Mouse (Mus musculus): ENCODE data around the gene Pla2g12b. TPM values are rescaled to one million over a fixed set of nuclear protein-coding genes. Genes with fewer than 3 reads are reported as not detected.
A peak's percentile ranks its signal among the peaks of the same experiment; 100 is the strongest.

Gene Pla2g12b
- polyA plus RNA-seq, 1 experiment from 2014 or later, result 1.7 TPM

- no peak for ATAC-seq (ENCODE audit: insufficient number of reproducible peaks, insufficient read depth, low FRiP score, low read depth)
- no peak within 1 kb of the TSS for H3K4me2 ChIP-seq (replicated peaks; ENCODE audit: low read depth, low read length)
- WGBS, result 75% methylated on average over 11 of the region's 11 CpGs
- no peaks in the 10 kb centered on the region for H3K27me3 ChIP-seq (ENCODE audit: control insufficient read depth, insufficient read depth, low read length)
- H3K4me3 ChIP-seq (ENCODE audit: low read depth, low read length), result no peak within 1 kb of the TSS
- H3K27ac ChIP-seq (ENCODE audit: low read length), result no peak within 1 kb of the TSS
- H3K9ac ChIP-seq (replicated peaks; ENCODE audit: low read depth, low read length), result no peak within 1 kb of the TSS
- no peaks in the 10 kb centered on the region for H3K9me3 ChIP-seq (ENCODE audit: control insufficient read depth, low read depth, low read length)
- H3K4me1 ChIP-seq (ENCODE audit: control insufficient read depth, insufficient read depth, low read length), result peaks cover 7% of the 10 kb centered on the region
- H3K36me3 ChIP-seq (ENCODE audit: control insufficient read depth, insufficient read depth, low read length), result no peaks in the 10 kb centered on the region
Observed at GRCm38 (mm10) chr10:59441735-59442134, 38.3 kb downstream of the Pla2g12b start, which contains the start of gene Oit3. Gene Oit3 (minus strand): TSS chr10:59441778.

GRCm38 (mm10) chr10:59443212-59443611, 39.8 kb downstream of the Pla2g12b start:
- H3K4me2 ChIP-seq (replicated peaks; ENCODE audit: low read depth, low read length), result no peak overlapping the region
- no peak overlapping the region for H3K4me3 ChIP-seq (ENCODE audit: low read depth, low read length)
- no peaks in the 10 kb centered on the region for H3K9me3 ChIP-seq (ENCODE audit: control insufficient read depth, low read depth, low read length)
- 6% methylated on average over 7 of the region's 7 CpGs for WGBS
- ATAC-seq (ENCODE audit: insufficient number of reproducible peaks, insufficient read depth, low FRiP score, low read depth), result no peak
- H3K27ac ChIP-seq (ENCODE audit: low read length), result no peak overlapping the region
- H3K9ac ChIP-seq (replicated peaks; ENCODE audit: low read depth, low read length), result no peak overlapping the region
- H3K36me3 ChIP-seq (ENCODE audit: control insufficient read depth, insufficient read depth, low read length), result no peaks in the 10 kb centered on the region
- H3K27me3 ChIP-seq (ENCODE audit: control insufficient read depth, insufficient read depth, low read length), result no peaks in the 10 kb centered on the region
- peaks cover 7% of the 10 kb centered on the region for H3K4me1 ChIP-seq (ENCODE audit: control insufficient read depth, insufficient read depth, low read length)

DNA sequence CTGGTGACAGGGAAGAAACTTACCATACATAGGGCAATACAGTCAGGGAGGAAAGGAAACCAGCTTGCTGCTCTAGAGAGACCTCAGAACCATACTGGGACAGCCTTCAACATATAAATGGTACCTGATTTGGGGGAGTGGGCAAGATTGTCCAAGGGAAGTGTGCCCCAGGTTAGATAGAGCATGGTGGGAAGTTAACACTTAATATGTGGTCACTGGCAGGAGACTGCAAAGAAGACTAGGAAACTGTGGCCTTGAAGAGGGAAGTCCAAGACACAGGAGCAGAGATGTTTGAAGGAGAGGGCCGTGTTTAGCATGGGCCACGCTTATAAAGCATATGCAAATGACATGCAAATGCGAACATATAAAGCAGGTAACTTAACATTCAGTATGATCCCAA, 40.6 kb downstream of the Pla2g12b start:
- 83% methylated on average over 3 of the region's 3 CpGs for WGBS
- no peaks in the 10 kb centered on the region for H3K9me3 ChIP-seq (ENCODE audit: control insufficient read depth, low read depth, low read length)
- H3K36me3 ChIP-seq (ENCODE audit: control insufficient read depth, insufficient read depth, low read length), result no peaks in the 10 kb centered on the region
- H3K4me3 ChIP-seq (ENCODE audit: low read depth, low read length), result no peak overlapping the region
- no peak for ATAC-seq (ENCODE audit: insufficient number of reproducible peaks, insufficient read depth, low FRiP score, low read depth)
- no peak overlapping the region for H3K9ac ChIP-seq (replicated peaks; ENCODE audit: low read depth, low read length)
- H3K4me1 ChIP-seq (ENCODE audit: control insufficient read depth, insufficient read depth, low read length), result peaks cover 7% of the 10 kb centered on the region
- no peak overlapping the region for H3K27ac ChIP-seq (ENCODE audit: low read length)
- no peaks in the 10 kb centered on the region for H3K27me3 ChIP-seq (ENCODE audit: control insufficient read depth, insufficient read depth, low read length)
- no peak overlapping the region for H3K4me2 ChIP-seq (replicated peaks; ENCODE audit: low read depth, low read length)

- Histone ChIP-seq H3K27me3 (ENCODE audit: control insufficient read depth, insufficient read depth, low read length) (no peaks in the 10 kb centered on the region), H3K4me1 (ENCODE audit: control insufficient read depth, insufficient read depth, low read length) (peaks cover 7% of the 10 kb centered on the region), H3K9me3 (ENCODE audit: control insufficient read depth, low read depth, low read length) (no peaks in the 10 kb centered on the region), H3K4me2 (replicated peaks; ENCODE audit: low read depth, low read length) (no peak overlapping the region), H3K9ac (replicated peaks; ENCODE audit: low read depth, low read length) (no peak overlapping the region), H3K27ac (ENCODE audit: low read length) (no peak overlapping the region), H3K4me3 (ENCODE audit: low read depth, low read length) (no peak overlapping the region), H3K36me3 (ENCODE audit: control insufficient read depth, insufficient read depth, low read length) (no peaks in the 10 kb centered on the region)
- ATAC-seq (ENCODE audit: insufficient number of reproducible peaks, insufficient read depth, low FRiP score, low read depth), result no peak
- 39% methylated on average over 8 of the region's 8 CpGs for WGBS
Observed at GRCm38 (mm10) chr10:59444635-59445034, 41.2 kb downstream of the Pla2g12b start.

- no peak overlapping the region for H3K4me2 ChIP-seq (replicated peaks; ENCODE audit: low read depth, low read length)
- H3K27ac ChIP-seq (ENCODE audit: low read length), result no peak overlapping the region
- peaks cover 7% of the 10 kb centered on the region; the same call in 1 of the 2 replicates for H3K4me1 ChIP-seq (ENCODE audit: control insufficient read depth, insufficient read depth, low read length)
- no peaks in the 10 kb centered on the region for H3K27me3 ChIP-seq (ENCODE audit: control insufficient read depth, insufficient read depth, low read length)
- no peak overlapping the region for H3K4me3 ChIP-seq (ENCODE audit: low read depth, low read length)
- no peaks in the 10 kb centered on the region for H3K9me3 ChIP-seq (ENCODE audit: control insufficient read depth, low read depth, low read length)
- H3K36me3 ChIP-seq (ENCODE audit: control insufficient read depth, insufficient read depth, low read length), result no peaks in the 10 kb centered on the region
- no peak for ATAC-seq (ENCODE audit: insufficient number of reproducible peaks, insufficient read depth, low FRiP score, low read depth)
- 87% methylated on average over 10 of the region's 10 CpGs for WGBS
- H3K9ac ChIP-seq (replicated peaks; ENCODE audit: low read depth, low read length), result no peak overlapping the region
Observed at GRCm38 (mm10) chr10:59446911-59447437, 43.5 kb downstream of the Pla2g12b start.

GRCm38 (mm10) chr10:59447546-59447945, 44.1 kb downstream of the Pla2g12b start:
- H3K27me3 ChIP-seq (ENCODE audit: control insufficient read depth, insufficient read depth, low read length), result no peaks in the 10 kb centered on the region
- H3K9me3 ChIP-seq (ENCODE audit: control insufficient read depth, low read depth, low read length), result no peaks in the 10 kb centered on the region
- H3K27ac ChIP-seq (ENCODE audit: low read length), result no peak overlapping the region
- WGBS, result 69% methylated on average over 9 of the region's 9 CpGs
- H3K4me2 ChIP-seq (replicated peaks; ENCODE audit: low read depth, low read length), result no peak overlapping the region
- H3K4me3 ChIP-seq (ENCODE audit: low read depth, low read length), result no peak overlapping the region
- no peaks in the 10 kb centered on the region for H3K36me3 ChIP-seq (ENCODE audit: control insufficient read depth, insufficient read depth, low read length)
- no peak for ATAC-seq (ENCODE audit: insufficient number of reproducible peaks, insufficient read depth, low FRiP score, low read depth)
- H3K9ac ChIP-seq (replicated peaks; ENCODE audit: low read depth, low read length), result no peak overlapping the region
- H3K4me1 ChIP-seq (ENCODE audit: control insufficient read depth, insufficient read depth, low read length), result peaks cover 7% of the 10 kb centered on the region; the same call in 1 of the 2 replicates

DNA sequence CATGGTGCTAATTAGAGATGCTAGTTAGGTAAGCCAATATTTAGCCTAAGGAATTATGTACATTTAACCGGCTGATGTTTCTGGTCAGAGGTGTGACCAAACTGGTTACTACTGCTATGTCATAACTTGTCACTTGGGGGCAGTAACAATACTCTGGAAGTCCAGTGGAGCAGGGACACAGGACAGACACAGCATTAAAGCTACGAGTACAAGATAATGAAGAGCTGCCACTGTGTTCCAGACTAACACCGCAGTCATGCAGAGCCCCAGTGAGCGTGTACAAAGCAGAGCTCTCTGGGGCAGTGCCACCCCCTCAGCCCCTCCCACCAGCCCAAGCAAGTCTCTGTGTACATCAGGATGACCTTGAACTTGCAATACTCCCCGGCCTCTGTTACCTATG, 48.4 kb downstream of the Pla2g12b start:
- 0 out of 2 replicates have a peak, but pooled peaks have one; percentile 39 for ATAC-seq (ENCODE audit: insufficient number of reproducible peaks, insufficient read depth, low FRiP score, low read depth)
- H3K27me3 ChIP-seq (ENCODE audit: control insufficient read depth, insufficient read depth, low read length), result no peaks in the 10 kb centered on the region
- no peaks in the 10 kb centered on the region for H3K4me1 ChIP-seq (ENCODE audit: control insufficient read depth, insufficient read depth, low read length)
- no peak overlapping the region for H3K27ac ChIP-seq (ENCODE audit: low read length)
- H3K9me3 ChIP-seq (ENCODE audit: control insufficient read depth, low read depth, low read length), result no peaks in the 10 kb centered on the region
- H3K4me2 ChIP-seq (replicated peaks; ENCODE audit: low read depth, low read length), result no peak overlapping the region
- peaks cover 12% of the 10 kb centered on the region for H3K36me3 ChIP-seq (ENCODE audit: control insufficient read depth, insufficient read depth, low read length)
- H3K4me3 ChIP-seq (ENCODE audit: low read depth, low read length), result no peak overlapping the region
- no peak overlapping the region for H3K9ac ChIP-seq (replicated peaks; ENCODE audit: low read depth, low read length)
- 49% methylated on average over 5 of the region's 5 CpGs for WGBS

GRCm38 (mm10) chr10:59454631-59455030, 51.2 kb downstream of the Pla2g12b start:
- no peak overlapping the region for H3K4me3 ChIP-seq (ENCODE audit: low read depth, low read length)
- no peak overlapping the region for H3K4me2 ChIP-seq (replicated peaks; ENCODE audit: low read depth, low read length)
- 95% methylated on average over 15 of the region's 15 CpGs for WGBS
- no peak overlapping the region for H3K9ac ChIP-seq (replicated peaks; ENCODE audit: low read depth, low read length)
- peaks cover 12% of the 10 kb centered on the region for H3K36me3 ChIP-seq (ENCODE audit: control insufficient read depth, insufficient read depth, low read length)
- no peaks in the 10 kb centered on the region for H3K9me3 ChIP-seq (ENCODE audit: control insufficient read depth, low read depth, low read length)
- no peaks in the 10 kb centered on the region for H3K27me3 ChIP-seq (ENCODE audit: control insufficient read depth, insufficient read depth, low read length)
- ATAC-seq (ENCODE audit: insufficient number of reproducible peaks, insufficient read depth, low FRiP score, low read depth), result no peak
- H3K4me1 ChIP-seq (ENCODE audit: control insufficient read depth, insufficient read depth, low read length), result no peaks in the 10 kb centered on the region
- no peak overlapping the region for H3K27ac ChIP-seq (ENCODE audit: low read length)

- H3K4me3 ChIP-seq (ENCODE audit: low read depth, low read length), result no peak overlapping the region
- 89% methylated on average over 12 of the region's 12 CpGs for WGBS
- H3K9me3 ChIP-seq (ENCODE audit: control insufficient read depth, low read depth, low read length), result no peaks in the 10 kb centered on the region
- no peak overlapping the region for H3K9ac ChIP-seq (replicated peaks; ENCODE audit: low read depth, low read length)
- no peak for ATAC-seq (ENCODE audit: insufficient number of reproducible peaks, insufficient read depth, low FRiP score, low read depth)
- H3K36me3 ChIP-seq (ENCODE audit: control insufficient read depth, insufficient read depth, low read length), result peaks cover 9% of the 10 kb centered on the region
- no peaks in the 10 kb centered on the region for H3K4me1 ChIP-seq (ENCODE audit: control insufficient read depth, insufficient read depth, low read length)
- H3K4me2 ChIP-seq (replicated peaks; ENCODE audit: low read depth, low read length), result no peak overlapping the region
- no peaks in the 10 kb centered on the region for H3K27me3 ChIP-seq (ENCODE audit: control insufficient read depth, insufficient read depth, low read length)
- H3K27ac ChIP-seq (ENCODE audit: low read length), result no peak overlapping the region
Observed at GRCm38 (mm10) chr10:59459767-59460166, 56.3 kb downstream of the Pla2g12b start.
